Mouse (Mus musculus): ENCODE results near the gene Cryba4. TPM values are rescaled to one million over a fixed set of nuclear protein-coding genes. Genes with fewer than 3 reads are reported as not detected.

Gene Cryba4
- total and polyA plus RNA-seq, 3 experiments = 0.39 to 0.77 TPM; not detected in 1

DNA sequence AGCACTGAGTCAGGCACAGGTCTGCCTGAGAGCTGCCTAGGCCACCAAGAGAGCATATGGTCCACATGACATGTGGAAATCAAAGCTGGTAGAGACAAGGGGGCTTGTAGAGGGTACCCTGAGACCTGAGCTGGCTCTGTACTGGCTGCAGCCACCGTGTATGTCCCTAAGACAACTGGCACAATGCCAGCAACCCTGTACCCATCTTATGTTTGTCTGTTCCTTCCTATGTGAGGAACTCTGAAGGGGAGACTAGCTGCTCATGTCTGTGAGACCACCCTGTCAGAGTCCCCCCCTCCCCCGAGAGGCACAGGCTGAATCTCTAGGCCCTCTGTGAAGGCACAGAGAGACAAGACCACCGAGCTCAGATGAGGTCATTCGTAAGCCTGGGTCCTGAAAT, 33.6 kb downstream of the Cryba4 start:
- H3K79me2 ChIP-seq (ENCODE audit: control insufficient read depth, insufficient read depth, low read length, poor library complexity) = no peaks in the 10 kb centered on the region
- no peaks in the 10 kb centered on the region for H3K27me3 ChIP-seq (ENCODE audit: control insufficient read depth in 1 of 2, insufficient read depth in 2 of 2, low read length in 2 of 2)
- no peaks in the 10 kb centered on the region for H3K4me1 ChIP-seq (ENCODE audit: control insufficient read depth in 1 of 2, insufficient read depth in 2 of 2, low read length in 2 of 2)
- H3K36me3 ChIP-seq (ENCODE audit: control insufficient read depth in 1 of 2, insufficient read depth in 2 of 2, low read length in 2 of 2) = no peaks in the 10 kb centered on the region
- TF ChIP-seq MEF2A (IDR thresholded peaks at IDR 0.05; ENCODE audit: extremely low read depth, insufficient replicate concordance, low read depth, low read length, poor library complexity, severe bottlenecking) (no peak), RCOR1 (IDR thresholded peaks at IDR 0.05; ENCODE audit: low read depth, low read length) (no peak), CHD2 (IDR thresholded peaks at IDR 0.05; ENCODE audit: low read length) (no peak), TCF12 (IDR thresholded peaks at IDR 0.05; ENCODE audit: low read depth, low read length) (no peak), MYC (IDR thresholded peaks at IDR 0.05; ENCODE audit: low read depth, low read length) (no peak), BHLHE40 (IDR thresholded peaks at IDR 0.05; ENCODE audit: borderline replicate concordance, low read depth, low read length) (no peak), JUND (IDR thresholded peaks at IDR 0.05; ENCODE audit: low read depth, low read length) (no peak), NELFE (IDR thresholded peaks at IDR 0.05; ENCODE audit: low read depth, low read length) (no peak), GATA1 (IDR thresholded peaks at IDR 0.05; ENCODE audit: low read depth, low read length) (no peak), E2F4 (IDR thresholded peaks at IDR 0.05; ENCODE audit: borderline replicate concordance, low read depth, low read length) (no peak), GABPA (IDR thresholded peaks at IDR 0.05; ENCODE audit: low read depth, low read length) (no peak), POLR2AphosphoS2 (IDR thresholded peaks at IDR 0.05; ENCODE audit: low read length) (no peak), MAX (IDR thresholded peaks at IDR 0.05; ENCODE audit: low read length) (no peak), KAT2A (conservative IDR thresholded peaks at IDR 0.05; ENCODE audit: low read depth, low read length) (no peak), USF2 (IDR thresholded peaks at IDR 0.05; ENCODE audit: borderline replicate concordance in 1 of 2, insufficient read depth in 1 of 2, low read depth in 1 of 2, low read length in 2 of 2) (no peak), MXI1 (IDR thresholded peaks at IDR 0.05; ENCODE audit: low read depth, low read length) (no peak), CTCF (IDR thresholded peaks at IDR 0.05 in 2 of 3, conservative IDR thresholded peaks at IDR 0.05 in 1 of 3; ENCODE audit: control insufficient read depth in 1 of 3, insufficient read depth in 1 of 3, low read depth in 2 of 3, low read length in 3 of 3, poor library complexity in 1 of 3, severe bottlenecking in 1 of 3) (no peak)
- no peak overlapping the region for H3K27ac ChIP-seq (ENCODE audit: control insufficient read depth, low read depth, low read length)
- H3K4me3 ChIP-seq (ENCODE audit: control insufficient read depth in 1 of 2, insufficient read depth in 1 of 2, low read depth in 2 of 2, low read length in 2 of 2) = no peak overlapping the region
- no peak overlapping the region for H3K9ac ChIP-seq (ENCODE audit: control insufficient read depth, low read depth, low read length, poor library complexity, severe bottlenecking)
- H3K9me3 ChIP-seq (replicated peaks; ENCODE audit: insufficient read depth, low read length) = no peaks in the 10 kb centered on the region
- no peak for DNase-seq (ENCODE audit: low read depth, low spot score)

DNA sequence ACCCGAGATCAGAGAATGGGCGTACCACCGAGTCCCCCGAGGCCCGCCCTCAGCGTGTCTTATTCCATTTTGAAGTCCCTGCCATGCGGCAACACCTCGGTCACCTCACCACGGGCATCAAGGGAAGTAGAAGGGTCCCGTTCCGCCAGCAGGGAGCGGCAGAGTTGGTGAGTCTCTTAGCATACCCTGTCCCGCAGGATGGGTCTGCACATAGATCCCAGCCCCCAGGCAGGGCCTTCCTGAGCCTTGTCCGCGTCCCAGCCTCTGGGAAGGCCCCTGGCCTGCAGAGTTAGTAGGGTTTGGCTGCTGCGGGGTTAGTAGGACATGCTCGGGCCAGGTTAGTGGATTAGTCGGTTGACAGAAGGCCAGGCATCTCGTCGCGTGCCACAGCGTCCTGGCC, 35.3 kb downstream of the Cryba4 start:
- no peaks in the 10 kb centered on the region for H3K79me2 ChIP-seq (ENCODE audit: control insufficient read depth, insufficient read depth, low read length, poor library complexity)
- DNase-seq (ENCODE audit: low read depth, low spot score) = no peak
- H3K27me3 ChIP-seq (ENCODE audit: control insufficient read depth in 1 of 2, insufficient read depth in 2 of 2, low read length in 2 of 2) = no peaks in the 10 kb centered on the region
- no peaks in the 10 kb centered on the region for H3K36me3 ChIP-seq (ENCODE audit: control insufficient read depth in 1 of 2, insufficient read depth in 2 of 2, low read length in 2 of 2)
- no peaks in the 10 kb centered on the region for H3K4me1 ChIP-seq (ENCODE audit: control insufficient read depth in 1 of 2, insufficient read depth in 2 of 2, low read length in 2 of 2)
- no peak overlapping the region for H3K27ac ChIP-seq (ENCODE audit: control insufficient read depth, low read depth, low read length)
- H3K9me3 ChIP-seq (replicated peaks; ENCODE audit: insufficient read depth, low read length) = no peaks in the 10 kb centered on the region
- no peak for TF ChIP-seq JUND (IDR thresholded peaks at IDR 0.05; ENCODE audit: low read depth, low read length)
- no peak for TF ChIP-seq ZKSCAN1 (IDR thresholded peaks at IDR 0.05; ENCODE audit: low read depth, low read length)
- TF ChIP-seq POLR2AphosphoS5 (IDR thresholded peaks at IDR 0.05; ENCODE audit: borderline replicate concordance, low read depth, low read length) = no peak
- no peak for TF ChIP-seq POLR2A (IDR thresholded peaks at IDR 0.05; ENCODE audit: control insufficient read depth in 1 of 2, insufficient read depth in 1 of 2, low read depth in 1 of 2, low read length in 2 of 2, poor library complexity in 1 of 2)
- TF ChIP-seq POLR2AphosphoS2 (IDR thresholded peaks at IDR 0.05; ENCODE audit: low read length) = no peak
- TF ChIP-seq MYB (IDR thresholded peaks at IDR 0.05; ENCODE audit: low read depth, low read length) = no peak
- no peak overlapping the region for H3K4me3 ChIP-seq (ENCODE audit: control insufficient read depth in 1 of 2, insufficient read depth in 1 of 2, low read depth in 2 of 2, low read length in 2 of 2)
- H3K9ac ChIP-seq (ENCODE audit: control insufficient read depth, low read depth, low read length, poor library complexity, severe bottlenecking) = no peak overlapping the region
